Mouse (Mus musculus): ENCODE measurements at regions not wholly inside any gene's neighbourhood (a gene's known extent, or its start where the extent isn't known, plus 50 kb on each side); places are given as distances from the start of the nearest gene placed in this dataset.

GRCm38 (mm10) chr14:96683943-96684342, 165.0 kb upstream of the Klhl1 start:
- TF ChIP-seq CTCF (IDR thresholded peaks at IDR 0.05; ENCODE audit: low read depth) (no peak), EP300 (IDR thresholded peaks at IDR 0.05; ENCODE audit: low read depth) (no peak)
